Mouse (Mus musculus) testis, postnatal 10 days (tissue): Measurements from ENCODE around the gene Trex1.

ENCODE experiments used
- DNase-seq: peaks from one replicate; pipeline ENCODE4 v3.0.0; 2021; ENCODE audit warnings: low spot score

Trex1 gene

GRCm38 (mm10) chr9:109059136-109059903 lies at the start of gene Trex1:
Gene Trex1 (minus strand): TSS chr9:109059734.
- DNase-seq = peak; percentile 92

- DNase-seq = no peak
Observed at GRCm38 (mm10) chr9:109107341-109107740, 47.8 kb upstream of the Trex1 start.

- DNase-seq = no peak
Observed at GRCm38 (mm10) chr9:109105648-109106047, 46.1 kb upstream of the Trex1 start.

GRCm38 (mm10) chr9:109105011-109105410 lies 45.5 kb upstream of the Trex1 start:
- peak; percentile 49 for DNase-seq

GRCm38 (mm10) chr9:109104083-109104482 lies 44.5 kb upstream of the Trex1 start:
- no peak for DNase-seq

- peak; percentile 73 for DNase-seq
Observed at GRCm38 (mm10) chr9:109103250-109103649, 43.7 kb upstream of the Trex1 start.

GRCm38 (mm10) chr9:109102541-109102940 lies 43.0 kb upstream of the Trex1 start:
- peak; percentile 45 for DNase-seq

GRCm38 (mm10) chr9:109101933-109102445 lies 42.5 kb upstream of the Trex1 start:
- DNase-seq = no peak

GRCm38 (mm10) chr9:109100307-109100928 lies 40.9 kb upstream of the Trex1 start:
- no peak for DNase-seq

GRCm38 (mm10) chr9:109098969-109099368 lies 39.4 kb upstream of the Trex1 start:
- DNase-seq = peak; percentile 74

- DNase-seq = no peak
Observed at GRCm38 (mm10) chr9:109098366-109098765, 38.8 kb upstream of the Trex1 start.

- peak; percentile 60 for DNase-seq
Observed at GRCm38 (mm10) chr9:109097831-109098230, 38.3 kb upstream of the Trex1 start.

- no peak for DNase-seq
Observed at GRCm38 (mm10) chr9:109097291-109097690, 37.8 kb upstream of the Trex1 start.

GRCm38 (mm10) chr9:109096856-109097255 lies 37.3 kb upstream of the Trex1 start:
- no peak for DNase-seq

- DNase-seq = no peak
Observed at GRCm38 (mm10) chr9:109096251-109096661, 36.7 kb upstream of the Trex1 start.

GRCm38 (mm10) chr9:109095137-109095982 lies 35.8 kb upstream of the Trex1 start, which contains the start of gene Plxnb1:
Gene Plxnb1 (plus strand): TSS chr9:109095389.
- peak; percentile 79 for DNase-seq

GRCm38 (mm10) chr9:109094553-109095136 lies 35.1 kb upstream of the Trex1 start:
- no peak for DNase-seq

- DNase-seq = no peak
Observed at GRCm38 (mm10) chr9:109093786-109094552, 34.4 kb upstream of the Trex1 start.

GRCm38 (mm10) chr9:109092799-109093198 lies 33.3 kb upstream of the Trex1 start:
- no peak for DNase-seq

GRCm38 (mm10) chr9:109091802-109092201 lies 32.3 kb upstream of the Trex1 start:
- no peak for DNase-seq

- no peak for DNase-seq
Observed at GRCm38 (mm10) chr9:109090446-109090845, 30.9 kb upstream of the Trex1 start.
